Mouse (Mus musculus) cerebellum, adult 2 months (tissue): ENCODE results near the gene Ifi47.

Source experiments
- CTCF ChIP-seq: fragments of 200-500 bp; IDR thresholded peaks from 2 replicates; pipeline ENCODE4 v1.5.1; 2011; ENCODE audit warnings: low read depth, mild to moderate bottlenecking, control low read depth, low read length, moderate library complexity, borderline replicate concordance; ENCODE audit not compliant: insufficient read depth
- POLR2A ChIP-seq: fragments of 200-500 bp; IDR thresholded peaks from 2 replicates; pipeline ENCODE4 v1.6.1; 2011; ENCODE audit warnings: low read length, control low read depth, borderline replicate concordance; ENCODE audit not compliant: insufficient read depth

- TF ChIP-seq POLR2A (no peak), CTCF (no peak)
These were observed 8.0 kb upstream of the Ifi47 start for GRCm38 (mm10) chr11:49068358-49068757.
